Mouse (Mus musculus): Measurements from ENCODE around the gene Hist1h2ad. TPM values are rescaled to one million over a fixed set of nuclear protein-coding genes. Genes with fewer than 3 reads are reported as not detected.
A peak's percentile ranks its signal among the peaks of the same experiment; 100 is the strongest.
"Not testable (repeated sequence)": the region's sequence is repeated elsewhere in the genome, so short reads cannot be mapped to it uniquely, and the experiment has no call there.

Gene Hist1h2ad
- polyA plus RNA-seq, 1 experiment from 2014 or later: 2.5 TPM

DNA sequence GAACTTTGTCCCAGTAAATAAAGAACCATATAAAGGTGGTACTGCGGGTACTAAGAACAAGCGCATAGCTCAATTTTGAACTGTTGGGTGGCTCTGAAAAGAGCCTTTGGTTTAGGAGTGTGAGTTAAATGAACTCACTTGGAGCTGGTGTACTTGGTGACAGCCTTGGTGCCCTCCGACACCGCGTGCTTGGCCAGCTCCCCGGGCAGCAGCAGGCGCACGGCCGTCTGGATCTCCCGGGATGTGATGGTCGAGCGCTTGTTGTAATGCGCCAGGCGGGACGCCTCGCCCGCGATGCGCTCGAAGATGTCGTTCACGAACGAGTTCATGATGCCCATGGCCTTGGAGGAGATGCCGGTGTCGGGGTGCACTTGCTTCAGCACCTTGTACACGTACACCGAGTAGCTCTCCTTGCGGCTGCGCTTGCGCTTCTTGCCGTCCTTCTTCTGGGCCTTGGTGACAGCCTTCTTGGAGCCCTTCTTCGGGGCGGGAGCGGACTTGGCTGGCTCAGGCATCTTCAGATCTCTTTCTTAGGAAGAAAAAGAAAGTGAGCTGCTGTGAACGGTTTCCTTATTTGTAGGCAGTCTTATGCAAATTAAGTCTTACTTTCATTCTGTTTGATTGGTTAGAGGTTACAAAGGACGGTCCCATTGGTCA is 11.4 kb downstream of the Hist1h2ad start:
- peak overlapping the region; percentile 94 for H3K27ac ChIP-seq
- peak; percentile 91 for ATAC-seq (ENCODE audit: low FRiP score)
- H3K36me3 ChIP-seq: not testable (repeated sequence)

DNA sequence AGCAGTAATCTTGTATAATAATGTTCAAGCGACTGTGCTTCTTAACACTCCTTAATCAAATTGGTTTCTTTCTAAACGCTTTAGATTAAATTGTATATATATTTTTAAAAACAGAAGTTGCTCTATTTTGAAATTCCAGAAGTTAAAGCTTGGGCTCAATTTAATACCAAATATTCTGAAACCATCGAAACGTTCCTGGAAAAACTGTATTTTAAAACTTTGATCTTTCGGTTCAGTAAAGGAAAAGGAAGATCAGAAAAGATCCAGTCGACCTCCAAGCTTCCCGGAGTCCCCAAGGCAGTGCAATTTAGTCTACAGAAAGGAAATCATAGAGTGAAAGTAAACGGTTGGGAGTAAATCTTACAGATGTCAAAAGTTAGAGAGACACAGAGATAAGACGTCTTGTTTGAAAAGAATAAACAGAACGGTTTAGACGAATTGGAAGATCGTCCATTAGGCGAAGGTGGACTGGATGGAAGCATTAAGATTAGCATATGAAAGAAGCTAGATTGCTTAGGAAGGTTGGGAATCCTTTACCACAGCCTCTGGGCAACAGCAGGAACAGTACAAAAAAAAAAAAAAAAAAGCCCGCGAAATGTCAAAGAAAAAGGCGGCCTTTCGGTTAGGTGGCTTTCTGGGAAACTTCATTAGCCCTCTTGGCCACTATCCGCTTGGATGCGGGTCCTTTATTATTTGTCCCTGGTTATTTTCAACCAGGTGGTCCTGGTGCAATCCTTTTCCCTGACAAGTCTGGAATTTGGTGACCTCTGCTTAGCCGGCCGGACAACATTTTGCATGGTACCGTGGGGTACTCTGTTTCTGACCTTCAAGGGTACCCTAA is 12.1 kb downstream of the Hist1h2ad start:
- WGBS: 3% methylated on average over 22 of the region's 22 CpGs
- H3K4me1 ChIP-seq: peaks cover 24% of the 10 kb centered on the region
- ATAC-seq (ENCODE audit: low FRiP score): no peak
- no peaks in the 10 kb centered on the region for H3K27me3 ChIP-seq
- no peaks in the 10 kb centered on the region for H3K36me3 ChIP-seq
- H3K9me3 ChIP-seq (replicated peaks): no peaks in the 10 kb centered on the region
- H3K27ac ChIP-seq: peak overlapping the region; percentile 94
- peak overlapping the region; percentile 69 for H3K4me2 ChIP-seq (replicated peaks)
- peak overlapping the region; percentile 49 for H3K9ac ChIP-seq
- peak overlapping the region; percentile 37 for H3K4me3 ChIP-seq

More for the DNA sequence above, 11.4 kb downstream of the Hist1h2ad start:
- Histone ChIP-seq H3K4me3 (peak overlapping the region; percentile 37), H3K4me1 (peaks cover 24% of the 10 kb centered on the region), H3K9ac (peak overlapping the region; percentile 75), H3K4me2 (replicated peaks) (peak overlapping the region; percentile 69)
- WGBS: 0% methylated on average over 23 of the region's 36 CpGs
- H3K27me3 ChIP-seq; H3K9me3 ChIP-seq (replicated peaks): not testable (repeated sequence)

DNA sequence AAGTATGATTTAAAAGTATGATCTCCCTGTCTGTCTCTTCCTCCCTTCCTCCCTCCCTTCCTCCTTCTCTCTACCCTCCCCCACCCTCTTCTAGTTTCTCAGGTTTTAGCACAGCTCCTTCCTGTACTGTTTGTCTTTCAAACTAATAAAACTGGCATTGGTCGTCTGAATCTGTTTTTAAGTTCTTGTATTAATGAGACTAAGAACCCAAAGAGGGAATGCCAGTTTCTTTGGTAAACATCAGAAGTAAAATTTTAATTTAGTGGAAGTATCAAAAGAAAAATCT is 12.7 kb downstream of the Hist1h2ad start:
- H3K4me2 ChIP-seq (replicated peaks): peak overlapping the region; percentile 69
- peak overlapping the region; percentile 49; the same call in 1 of the 2 replicates for H3K9ac ChIP-seq
- H3K4me3 ChIP-seq: peak overlapping the region; percentile 24; the same call in 1 of the 2 replicates
- no peaks in the 10 kb centered on the region for H3K9me3 ChIP-seq (replicated peaks)
- ATAC-seq (ENCODE audit: low FRiP score): no peak
- peaks cover 22% of the 10 kb centered on the region for H3K4me1 ChIP-seq
- WGBS: 9% methylated on average over 1 of the region's 1 CpGs
- peak overlapping the region; percentile 87 for H3K27ac ChIP-seq
- no peaks in the 10 kb centered on the region for H3K36me3 ChIP-seq
- H3K27me3 ChIP-seq: no peaks in the 10 kb centered on the region

DNA sequence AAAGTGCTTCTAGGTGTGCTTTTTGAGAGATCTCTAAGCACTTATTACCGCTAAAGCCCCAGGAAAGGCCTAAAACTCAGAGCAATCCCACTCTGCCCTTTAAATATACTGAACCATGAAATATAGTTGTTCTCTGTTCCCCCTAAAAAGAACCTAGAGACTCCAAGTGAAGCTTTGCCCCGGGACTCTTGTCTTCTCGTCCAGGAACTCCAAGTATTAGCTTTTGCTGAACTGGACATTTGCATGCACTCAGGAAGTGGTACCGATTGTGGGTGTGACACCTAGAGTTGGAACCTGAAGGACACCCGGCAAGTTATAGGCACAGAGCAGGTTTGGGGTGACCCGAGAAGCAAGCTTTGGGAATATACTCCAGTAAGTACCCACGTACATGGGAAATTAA is 17.0 kb downstream of the Hist1h2ad start:
- ATAC-seq (ENCODE audit: low FRiP score): no peak

DNA sequence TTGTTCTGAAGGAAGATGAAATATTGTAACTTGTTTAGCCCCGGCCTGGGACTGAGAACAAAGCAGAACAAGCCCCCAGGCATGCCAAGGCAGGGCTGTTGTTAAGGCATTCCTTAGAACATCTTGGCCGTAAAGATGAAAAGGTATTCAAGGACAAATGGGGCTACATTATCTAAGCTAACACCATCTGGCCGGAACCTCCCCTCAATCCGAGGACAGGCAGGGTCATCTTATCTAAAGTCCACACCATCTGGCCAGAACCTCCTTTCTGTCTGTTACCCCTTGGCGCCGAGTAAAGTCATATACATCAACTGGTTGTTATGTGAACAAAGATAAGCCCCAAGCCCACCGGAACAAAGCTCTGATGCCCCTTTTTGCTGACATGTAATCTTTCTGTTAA is 17.7 kb downstream of the Hist1h2ad start:
- H3K36me3 ChIP-seq; ATAC-seq (ENCODE audit: low FRiP score); H3K4me3 ChIP-seq; H3K4me1 ChIP-seq; H3K27ac ChIP-seq; H3K9ac ChIP-seq; H3K4me2 ChIP-seq (replicated peaks); H3K9me3 ChIP-seq (replicated peaks); H3K27me3 ChIP-seq: not testable (repeated sequence)
- 88% methylated on average over 7 of the region's 7 CpGs for WGBS

More for the DNA sequence above, 17.0 kb downstream of the Hist1h2ad start:
- Histone ChIP-seq H3K4me3 (no peak overlapping the region), H3K4me1 (peaks cover 2% of the 10 kb centered on the region; the same call in 1 of the 2 replicates), H3K27ac (no peak overlapping the region), H3K27me3 (no peaks in the 10 kb centered on the region), H3K36me3 (no peaks in the 10 kb centered on the region), H3K9me3 (replicated peaks) (no peaks in the 10 kb centered on the region), H3K4me2 (replicated peaks) (no peak overlapping the region), H3K9ac (no peak overlapping the region)
- 92% methylated on average over 7 of the region's 7 CpGs for WGBS

DNA sequence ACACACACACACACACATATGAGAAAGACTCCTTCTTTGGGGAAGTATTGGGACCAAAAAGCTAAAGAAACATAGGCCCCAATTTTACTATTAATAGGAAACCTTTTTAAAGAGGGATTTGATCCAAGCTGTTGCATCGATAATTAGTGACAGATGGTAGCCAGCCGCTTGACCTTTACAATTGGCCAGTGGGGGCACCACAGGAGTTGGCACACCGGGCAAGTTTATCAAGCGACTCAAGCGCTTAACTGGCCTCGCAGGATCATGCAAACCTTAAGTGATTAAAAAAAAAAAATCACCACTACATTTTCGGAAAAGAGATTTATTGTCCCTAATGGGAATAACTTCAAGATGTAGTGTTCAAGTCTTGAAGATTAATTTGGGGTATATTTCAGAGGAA is 18.4 kb downstream of the Hist1h2ad start:
- 82% methylated on average over 7 of the region's 7 CpGs for WGBS
- Histone ChIP-seq H3K36me3 (no peaks in the 10 kb centered on the region), H3K4me3 (no peak overlapping the region), H3K4me1 (no peaks in the 10 kb centered on the region), H3K27me3 (no peaks in the 10 kb centered on the region), H3K9ac (no peak overlapping the region), H3K4me2 (replicated peaks) (no peak overlapping the region), H3K27ac (no peak overlapping the region), H3K9me3 (replicated peaks) (no peaks in the 10 kb centered on the region)
- ATAC-seq (ENCODE audit: low FRiP score): no peak

DNA sequence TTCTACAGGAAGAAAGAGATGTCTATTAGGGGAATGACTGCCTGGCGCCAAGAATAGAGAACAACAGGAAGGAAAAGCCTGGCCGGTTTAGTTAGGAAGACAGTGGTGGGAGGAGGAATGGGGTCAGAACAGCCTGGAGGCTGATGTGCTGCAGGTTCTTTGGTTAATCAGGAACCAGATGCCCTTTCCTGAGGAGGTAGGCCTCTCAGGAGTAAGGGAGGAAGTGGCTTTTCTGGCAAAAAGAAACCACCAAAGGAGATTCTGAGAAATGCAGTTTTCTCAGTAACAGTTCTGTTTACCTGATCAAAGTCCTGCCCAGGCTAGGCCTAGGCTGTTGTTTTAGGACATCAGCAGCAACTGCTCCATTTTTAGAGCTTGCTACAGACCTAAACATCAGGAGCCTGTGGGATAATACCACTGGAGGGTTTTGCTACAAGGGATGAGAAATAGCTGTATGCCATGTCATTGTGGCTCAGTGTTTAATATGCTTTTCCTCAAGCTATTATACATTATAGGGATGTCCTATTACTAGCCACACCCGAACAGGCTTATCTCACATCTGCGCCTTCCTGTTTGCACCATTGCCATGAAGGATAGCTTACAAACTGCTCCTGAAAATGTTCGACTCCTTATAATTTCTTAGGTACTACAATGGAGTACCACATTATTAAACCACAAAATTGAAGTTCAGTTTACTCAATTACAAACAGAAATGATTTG is 19.0 kb downstream of the Hist1h2ad start:
- no peak overlapping the region for H3K4me3 ChIP-seq
- 82% methylated on average over 5 of the region's 5 CpGs for WGBS
- H3K9ac ChIP-seq: no peak overlapping the region
- ATAC-seq (ENCODE audit: low FRiP score): no peak
- no peaks in the 10 kb centered on the region for H3K9me3 ChIP-seq (replicated peaks)
- H3K27ac ChIP-seq: no peak overlapping the region
- H3K4me1 ChIP-seq: no peaks in the 10 kb centered on the region
- no peaks in the 10 kb centered on the region for H3K36me3 ChIP-seq
- H3K4me2 ChIP-seq (replicated peaks): no peak overlapping the region
- H3K27me3 ChIP-seq: no peaks in the 10 kb centered on the region

DNA sequence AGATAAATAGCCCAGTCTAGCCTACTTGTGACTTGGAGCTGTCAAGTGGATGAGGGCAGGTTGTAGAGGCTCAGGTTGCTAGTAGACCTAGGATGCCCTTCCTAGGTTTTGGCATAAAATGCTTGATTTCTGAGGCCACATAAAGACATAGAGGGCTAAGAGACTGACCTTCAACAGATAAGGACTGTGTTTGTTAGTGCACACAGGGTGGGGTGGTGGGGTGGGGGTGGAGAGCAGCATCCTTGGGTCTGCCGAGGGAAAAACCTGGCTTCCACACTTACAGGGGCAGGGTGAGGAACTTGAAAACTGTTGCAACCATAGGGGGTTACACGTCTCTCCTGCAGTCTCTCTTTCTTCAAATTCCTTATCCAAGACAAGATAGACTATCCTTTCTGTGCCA is 21.0 kb downstream of the Hist1h2ad start:
- no peak overlapping the region for H3K27ac ChIP-seq
- H3K9ac ChIP-seq: no peak overlapping the region
- H3K9me3 ChIP-seq (replicated peaks): no peaks in the 10 kb centered on the region
- no peaks in the 10 kb centered on the region for H3K27me3 ChIP-seq
- ATAC-seq (ENCODE audit: low FRiP score): no peak
- no peak overlapping the region for H3K4me3 ChIP-seq
- H3K36me3 ChIP-seq: no peaks in the 10 kb centered on the region
- WGBS: 77% methylated on average over 2 of the region's 2 CpGs
- no peak overlapping the region for H3K4me2 ChIP-seq (replicated peaks)
- no peaks in the 10 kb centered on the region for H3K4me1 ChIP-seq

DNA sequence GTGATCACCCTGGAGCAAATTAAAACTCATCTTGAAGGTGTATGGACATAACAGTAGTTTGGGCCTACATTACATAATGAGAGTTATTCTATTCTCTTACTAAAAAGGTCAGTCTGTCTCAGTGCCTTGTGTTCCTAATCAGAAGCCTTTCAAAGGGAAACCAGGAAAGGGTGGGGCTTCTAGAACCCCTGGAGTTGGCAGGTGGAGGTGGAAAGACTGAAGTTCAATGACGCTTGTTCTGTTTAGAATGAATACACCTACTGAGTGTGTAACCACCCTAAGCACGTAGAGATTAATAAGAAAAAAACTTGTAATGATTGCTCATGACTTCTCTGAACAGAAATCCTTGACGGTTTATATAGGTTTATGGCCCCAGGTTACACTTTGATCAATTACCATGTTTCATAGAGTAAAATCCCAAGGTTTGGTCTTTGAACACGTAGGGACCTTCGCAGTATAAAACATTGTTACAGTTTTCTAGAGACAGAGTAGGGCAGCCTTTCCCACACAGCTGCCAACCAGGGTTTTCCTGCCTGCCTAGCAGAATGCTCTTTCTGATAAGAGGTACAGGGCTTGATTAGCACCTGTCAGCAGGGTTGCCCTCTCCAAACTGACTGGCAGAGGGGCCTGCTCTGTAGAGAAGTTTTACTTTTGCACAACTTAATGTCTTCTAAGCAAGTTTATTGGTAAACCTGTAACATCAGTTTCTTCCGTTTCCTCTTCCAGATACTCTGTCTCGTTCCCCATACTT is 21.6 kb downstream of the Hist1h2ad start:
- H3K27me3 ChIP-seq: no peaks in the 10 kb centered on the region
- ATAC-seq (ENCODE audit: low FRiP score): no peak
- no peaks in the 10 kb centered on the region for H3K9me3 ChIP-seq (replicated peaks)
- no peak overlapping the region for H3K9ac ChIP-seq
- H3K4me1 ChIP-seq: no peaks in the 10 kb centered on the region
- no peak overlapping the region for H3K27ac ChIP-seq
- H3K4me2 ChIP-seq (replicated peaks): no peak overlapping the region
- WGBS: 89% methylated on average over 7 of the region's 7 CpGs
- no peaks in the 10 kb centered on the region for H3K36me3 ChIP-seq
- H3K4me3 ChIP-seq: no peak overlapping the region

DNA sequence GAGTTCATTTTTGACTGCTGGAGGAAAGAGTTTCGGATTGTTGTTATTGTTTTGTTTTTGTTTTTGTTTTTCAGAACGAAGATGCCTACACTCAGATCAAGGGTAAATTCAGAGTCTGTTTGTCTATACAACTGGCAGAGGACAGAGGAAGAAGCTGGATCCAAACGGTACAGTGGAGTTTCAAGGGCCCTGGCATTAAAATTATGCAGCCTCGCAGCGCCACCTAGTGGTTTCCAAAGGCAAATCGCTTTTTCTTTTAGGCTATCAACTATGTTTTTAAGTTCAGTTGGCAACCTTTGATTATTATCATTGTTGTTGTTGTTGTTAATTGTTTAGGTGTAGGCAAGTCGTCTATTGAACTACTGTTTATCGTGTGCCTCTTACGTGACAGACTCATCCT is 23.8 kb downstream of the Hist1h2ad start:
- Histone ChIP-seq H3K4me1 (no peaks in the 10 kb centered on the region), H3K9me3 (replicated peaks) (no peaks in the 10 kb centered on the region), H3K4me2 (replicated peaks) (no peak overlapping the region), H3K9ac (no peak overlapping the region), H3K36me3 (no peaks in the 10 kb centered on the region), H3K27me3 (no peaks in the 10 kb centered on the region), H3K4me3 (no peak overlapping the region), H3K27ac (no peak overlapping the region)
- no peak for ATAC-seq (ENCODE audit: low FRiP score)
- WGBS: 8% methylated on average over 9 of the region's 9 CpGs

DNA sequence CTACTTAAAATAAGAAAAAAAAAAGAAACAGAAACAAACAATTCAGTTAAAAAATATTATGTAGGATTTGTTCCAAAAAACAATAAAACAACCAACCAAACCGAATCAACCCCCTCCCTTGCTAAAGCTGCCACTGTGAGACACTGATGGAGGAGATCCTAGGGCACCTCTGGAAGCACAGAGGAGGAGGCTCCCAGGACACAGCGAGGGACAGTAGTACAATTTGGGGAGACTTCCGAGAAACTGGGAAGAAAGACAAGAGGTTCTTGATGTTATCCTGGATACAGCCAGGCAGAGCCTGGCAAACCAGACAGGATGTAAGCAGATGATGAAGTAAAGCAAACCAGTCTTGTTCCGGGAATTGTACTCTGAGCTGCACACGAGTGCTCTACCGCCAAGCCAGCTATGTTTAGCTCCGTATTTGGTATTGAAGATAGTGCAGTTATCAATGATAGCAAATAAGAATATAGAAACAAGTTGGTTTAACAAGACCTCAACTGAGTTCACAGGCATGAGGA is 29.1 kb downstream of the Hist1h2ad start:
- no peak for ATAC-seq (ENCODE audit: low FRiP score)
- no peaks in the 10 kb centered on the region for H3K9me3 ChIP-seq (replicated peaks)
- 81% methylated on average over 7 of the region's 7 CpGs for WGBS

DNA sequence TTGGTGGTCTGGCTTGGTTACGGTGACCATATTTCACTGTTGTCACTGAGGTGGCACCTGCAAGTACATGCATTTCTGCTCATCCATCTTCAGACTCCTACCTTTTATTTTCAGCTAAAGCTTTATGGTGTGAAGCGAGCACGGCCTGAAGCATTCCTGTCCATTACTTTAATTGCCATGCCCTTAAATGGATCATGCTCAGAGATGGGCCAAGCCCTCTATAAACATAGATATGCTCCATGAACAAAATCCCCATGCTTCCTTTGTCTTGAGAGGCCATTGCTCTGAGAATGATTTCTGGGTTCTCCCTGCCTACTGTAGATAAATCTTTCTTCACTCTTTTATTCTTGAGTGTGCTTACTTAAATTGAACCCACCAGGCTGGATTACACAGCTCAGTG is 30.3 kb downstream of the Hist1h2ad start:
- Histone ChIP-seq H3K4me3 (no peak overlapping the region), H3K27ac (no peak overlapping the region), H3K27me3 (no peaks in the 10 kb centered on the region), H3K9me3 (replicated peaks) (no peaks in the 10 kb centered on the region), H3K36me3 (no peaks in the 10 kb centered on the region), H3K4me2 (replicated peaks) (no peak overlapping the region), H3K4me1 (no peaks in the 10 kb centered on the region), H3K9ac (no peak overlapping the region)
- 100% methylated on average over 3 of the region's 3 CpGs for WGBS
- no peak for ATAC-seq (ENCODE audit: low FRiP score)

More for the DNA sequence above, 29.1 kb downstream of the Hist1h2ad start:
- H3K9ac ChIP-seq: no peak overlapping the region
- no peak overlapping the region for H3K4me3 ChIP-seq
- no peaks in the 10 kb centered on the region for H3K27me3 ChIP-seq
- no peak overlapping the region for H3K4me2 ChIP-seq (replicated peaks)
- no peaks in the 10 kb centered on the region for H3K4me1 ChIP-seq
- H3K36me3 ChIP-seq: no peaks in the 10 kb centered on the region
- no peak overlapping the region for H3K27ac ChIP-seq
